Mouse (Mus musculus): ENCODE data around the gene Glrx5. TPM values are rescaled to one million over a fixed set of nuclear protein-coding genes. Genes with fewer than 3 reads are reported as not detected.

The Glrx5 gene
- 225 and 338 TPM in 2 replicates for polyA plus RNA-seq (2015; fragmentation: Nextera tagmentation; extraction: Ambion mirVana)

DNA sequence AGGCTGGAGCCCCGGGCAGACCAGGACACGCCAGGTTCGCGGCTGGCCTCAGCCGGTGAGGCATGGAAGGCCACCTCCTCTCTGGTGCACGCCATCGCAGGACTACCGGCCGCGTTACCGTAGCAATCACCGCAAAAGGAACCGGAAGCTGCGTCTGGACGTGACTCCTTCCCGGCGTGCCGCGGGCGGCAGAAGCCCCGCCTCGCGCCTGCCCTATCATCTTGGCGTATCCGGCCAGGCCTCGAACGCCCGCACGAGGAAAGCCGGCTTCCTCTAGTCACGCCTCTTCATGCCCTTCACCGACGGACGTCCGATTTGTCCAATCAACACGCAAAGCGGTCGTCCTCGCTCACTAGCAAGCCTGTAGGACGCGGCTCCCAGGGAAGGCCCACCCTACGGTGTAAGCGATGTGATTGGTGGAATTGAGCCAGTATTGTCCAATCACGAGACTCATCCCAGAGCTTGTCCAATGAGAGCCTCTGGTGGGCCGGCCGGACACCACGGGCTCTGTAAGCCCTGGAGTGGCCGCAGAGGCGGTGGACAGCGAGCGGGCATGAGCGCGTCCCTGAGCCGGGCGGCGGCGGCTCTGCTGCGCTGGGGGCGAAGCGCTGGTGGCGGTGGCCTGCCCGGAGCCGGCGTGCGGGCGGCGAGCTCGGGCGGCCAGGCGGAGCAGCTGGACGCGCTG, at the start of gene Glrx5:
Gene Glrx5, plus strand, starts transcription at position 542 of the 685 bp plus-strand sequence.

DNA sequence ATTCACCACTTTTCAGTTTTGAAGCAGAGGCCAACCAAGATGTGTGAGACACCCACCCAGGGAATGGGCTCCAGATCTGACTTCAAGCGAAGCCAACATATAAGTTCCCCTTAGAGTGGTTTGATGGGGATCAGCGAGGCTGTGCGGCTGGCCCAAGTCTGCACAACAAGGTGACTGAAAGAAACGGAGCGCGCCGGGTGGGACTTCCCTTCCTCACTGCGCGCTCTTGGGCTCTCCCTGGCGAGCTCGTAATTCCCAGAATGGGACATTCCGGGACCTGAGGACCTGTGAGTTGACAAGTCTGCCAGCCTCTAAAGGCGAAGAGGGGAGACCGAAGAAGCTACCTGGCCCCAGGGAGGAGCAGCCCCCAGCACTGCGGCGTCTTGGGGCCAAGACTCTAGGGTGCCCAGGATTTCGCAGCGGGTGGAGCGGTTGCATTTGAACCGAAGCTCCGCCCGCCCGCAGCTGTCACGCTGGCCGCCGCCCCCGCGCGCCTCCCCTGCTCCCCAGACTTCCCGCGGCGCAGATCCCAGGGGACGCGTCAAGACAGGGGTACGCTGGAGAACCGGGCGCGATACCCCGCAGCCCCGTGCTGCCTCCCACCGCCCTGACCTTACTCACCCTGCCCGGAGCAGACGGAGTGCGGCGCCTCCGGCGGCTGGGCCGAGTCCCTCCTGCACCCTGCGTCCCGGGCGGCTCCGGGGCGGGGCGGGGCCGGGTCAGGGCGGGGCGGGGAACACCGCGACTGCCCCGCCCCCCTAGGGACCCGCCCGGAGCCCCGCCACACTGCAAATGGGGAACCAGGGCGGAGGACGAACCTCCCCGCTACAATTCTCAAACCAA, 22.9 kb upstream of the Glrx5 start, which contains the start of gene Syne3:
Gene Syne3, minus strand, starts transcription at position 440 of the 843 bp plus-strand sequence.

Small RNA genes within 50 kb of the gene (microRNA-seq; reads per million reads assigned to microRNA genes)
- gene Mir3069 (ENCODE audit: borderline replicate concordance, insufficient number of aligned reads): 1.8 reads per million

Other genes starting within 250 kb of the Glrx5 start
- 2.4 and 2.7 TPM in 2 replicates for gene Clmn, start 167.6 kb upstream of the Glrx5 start, polyA plus RNA-seq (2015; fragmentation: Nextera tagmentation; extraction: Ambion mirVana)
- gene Syne3, start 22.9 kb upstream of the Glrx5 start, polyA plus RNA-seq (2015; fragmentation: Nextera tagmentation; extraction: Ambion mirVana): 1.8 and 2.7 TPM in 2 replicates
- not detected in 2 replicates for gene Tcl1b2, start 113.3 kb downstream of the Glrx5 start, polyA plus RNA-seq (2015; fragmentation: Nextera tagmentation; extraction: Ambion mirVana)
- gene Tcl1b1, start 127.0 kb downstream of the Glrx5 start, polyA plus RNA-seq (2015; fragmentation: Nextera tagmentation; extraction: Ambion mirVana): not detected in 2 replicates
- not detected in 2 replicates for gene Tcl1b5, start 143.7 kb downstream of the Glrx5 start, polyA plus RNA-seq (2015; fragmentation: Nextera tagmentation; extraction: Ambion mirVana)
- not detected in 2 replicates for gene Tcl1b3, start 158.4 kb downstream of the Glrx5 start, polyA plus RNA-seq (2015; fragmentation: Nextera tagmentation; extraction: Ambion mirVana)
- not detected in 2 replicates for gene Tcl1b4, start 169.3 kb downstream of the Glrx5 start, polyA plus RNA-seq (2015; fragmentation: Nextera tagmentation; extraction: Ambion mirVana)
- not detected in 2 replicates for gene Tcl1, start 190.1 kb downstream of the Glrx5 start, polyA plus RNA-seq (2015; fragmentation: Nextera tagmentation; extraction: Ambion mirVana)

Measured in adrenal gland, postnatal 0 days (tissue).